Mouse (Mus musculus) cortical plate, adult 2 months (tissue): ENCODE measurements around the gene Yipf2.

ENCODE experiments used
- CTCF ChIP-seq: fragments of 200-500 bp; IDR thresholded peaks from 2 replicates; pipeline ENCODE4 v1.5.1; 2011; ENCODE audit warnings: mild to moderate bottlenecking, control low read depth, low read length; ENCODE audit not compliant: insufficient read depth; ENCODE audit errors: extremely low read depth
- POLR2A ChIP-seq: fragments of 200-500 bp; IDR thresholded peaks from 2 replicates; pipeline ENCODE4 v1.6.1; 2011; ENCODE audit warnings: mild to moderate bottlenecking, low read length, control low read depth; ENCODE audit not compliant: insufficient read depth; ENCODE audit errors: extremely low read depth

- TF ChIP-seq POLR2A (no peak), CTCF (no peak)
Observed at GRCm38 (mm10) chr9:21622676-21623075, 30.0 kb upstream of the Yipf2 start.
